Mouse (Mus musculus): ENCODE results near the gene Ehbp1.

- TF ChIP-seq CTCF (IDR thresholded peaks at IDR 0.05; ENCODE audit: control insufficient read depth, insufficient read depth, insufficient read length) (no peak), USF1 (IDR thresholded peaks at IDR 0.05; ENCODE audit: low read depth) (no peak), FOSL1 (IDR thresholded peaks at IDR 0.05; ENCODE audit: insufficient read depth, low read length, poor library complexity, severe bottlenecking) (no peak), MYOD1 (IDR thresholded peaks at IDR 0.05; ENCODE audit: control insufficient read depth, insufficient read length, low read depth) (no peak)
Measured at GRCm38 (mm10) chr11:22206611-22207010, 135.5 kb downstream of the Ehbp1 start.

Measured in C2C12 (cell line).